Mouse (Mus musculus): ENCODE measurements around the gene Bmp8b. TPM values are rescaled to one million over a fixed set of nuclear protein-coding genes. Genes with fewer than 3 reads are reported as not detected.
"Not testable (repeated sequence)": the region's sequence is repeated elsewhere in the genome, so short reads cannot be mapped to it uniquely, and the experiment has no call there.

Bmp8b gene
- polyA plus RNA-seq, 1 experiment = 0.07 TPM

- TF ChIP-seq CTCF (IDR thresholded peaks at IDR 0.05; ENCODE audit: insufficient read depth, low read length) (peak; percentile 84), POLR2A (IDR thresholded peaks at IDR 0.05; ENCODE audit: borderline replicate concordance, extremely low read depth, low read depth, low read length) (no peak)
- DNase-seq = peak; percentile 59
- Histone ChIP-seq H3K4me3 (replicated peaks; ENCODE audit: extremely low read depth, low read depth, low read length) (no peak overlapping the region), H3K4me1 (ENCODE audit: control insufficient read depth, insufficient read depth, low read length) (no peaks in the 10 kb centered on the region)
- 75% methylated on average over 20 of the region's 20 CpGs for WGBS
Measured at GRCm38 (mm10) chr4:123082283-123083163, 22.4 kb upstream of the Bmp8b start.

- no peak for TF ChIP-seq CTCF (IDR thresholded peaks at IDR 0.05; ENCODE audit: insufficient read depth, low read length)
- no peak for TF ChIP-seq POLR2A (IDR thresholded peaks at IDR 0.05; ENCODE audit: borderline replicate concordance, extremely low read depth, low read depth, low read length)
- H3K4me3 ChIP-seq (replicated peaks; ENCODE audit: extremely low read depth, low read depth, low read length) = no peak overlapping the region
- DNase-seq = no peak
- H3K4me1 ChIP-seq (ENCODE audit: control insufficient read depth, insufficient read depth, low read length) = no peaks in the 10 kb centered on the region
- WGBS = 51% methylated on average over 13 of the region's 13 CpGs
Measured at GRCm38 (mm10) chr4:123083323-123083902, 21.6 kb upstream of the Bmp8b start.

- Histone ChIP-seq H3K4me1 (ENCODE audit: control insufficient read depth, insufficient read depth, low read length) (no peaks in the 10 kb centered on the region), H3K4me3 (replicated peaks; ENCODE audit: extremely low read depth, low read depth, low read length) (no peak overlapping the region)
- 81% methylated on average over 2 of the region's 2 CpGs for WGBS
- DNase-seq = no peak
- TF ChIP-seq CTCF (IDR thresholded peaks at IDR 0.05; ENCODE audit: insufficient read depth, low read length) (no peak), POLR2A (IDR thresholded peaks at IDR 0.05; ENCODE audit: borderline replicate concordance, extremely low read depth, low read depth, low read length) (no peak)
Measured at GRCm38 (mm10) chr4:123085290-123085689, 19.7 kb upstream of the Bmp8b start.

GRCm38 (mm10) chr4:123086381-123086780, 18.6 kb upstream of the Bmp8b start:
- WGBS = 89% methylated on average over 4 of the region's 4 CpGs
- DNase-seq = no peak
- Histone ChIP-seq H3K4me3 (replicated peaks; ENCODE audit: extremely low read depth, low read depth, low read length) (no peak overlapping the region), H3K4me1 (ENCODE audit: control insufficient read depth, insufficient read depth, low read length) (no peaks in the 10 kb centered on the region)
- TF ChIP-seq POLR2A (IDR thresholded peaks at IDR 0.05; ENCODE audit: borderline replicate concordance, extremely low read depth, low read depth, low read length) (no peak), CTCF (IDR thresholded peaks at IDR 0.05; ENCODE audit: insufficient read depth, low read length) (no peak)

- no peaks in the 10 kb centered on the region for H3K4me1 ChIP-seq (ENCODE audit: control insufficient read depth, insufficient read depth, low read length)
- H3K4me3 ChIP-seq (replicated peaks; ENCODE audit: extremely low read depth, low read depth, low read length) = no peak overlapping the region
- DNase-seq = no peak
- WGBS = 61% methylated on average over 5 of the region's 5 CpGs
- no peak for TF ChIP-seq POLR2A (IDR thresholded peaks at IDR 0.05; ENCODE audit: borderline replicate concordance, extremely low read depth, low read depth, low read length)
- TF ChIP-seq CTCF (IDR thresholded peaks at IDR 0.05; ENCODE audit: insufficient read depth, low read length) = no peak
Measured at GRCm38 (mm10) chr4:123092621-123093020, 12.3 kb upstream of the Bmp8b start.

GRCm38 (mm10) chr4:123093064-123093776, 11.7 kb upstream of the Bmp8b start:
- no peak for DNase-seq
- Histone ChIP-seq H3K4me3 (replicated peaks; ENCODE audit: extremely low read depth, low read depth, low read length) (no peak overlapping the region), H3K4me1 (ENCODE audit: control insufficient read depth, insufficient read depth, low read length) (no peaks in the 10 kb centered on the region)
- 40% methylated on average over 17 of the region's 17 CpGs for WGBS
- TF ChIP-seq POLR2A (IDR thresholded peaks at IDR 0.05; ENCODE audit: borderline replicate concordance, extremely low read depth, low read depth, low read length) = no peak
- TF ChIP-seq CTCF (IDR thresholded peaks at IDR 0.05; ENCODE audit: insufficient read depth, low read length) = no peak

GRCm38 (mm10) chr4:123093869-123094268, 11.1 kb upstream of the Bmp8b start:
- Histone ChIP-seq H3K4me3 (replicated peaks; ENCODE audit: extremely low read depth, low read depth, low read length) (no peak overlapping the region), H3K4me1 (ENCODE audit: control insufficient read depth, insufficient read depth, low read length) (no peaks in the 10 kb centered on the region)
- no peak for DNase-seq
- 55% methylated on average over 9 of the region's 9 CpGs for WGBS
- TF ChIP-seq CTCF (IDR thresholded peaks at IDR 0.05; ENCODE audit: insufficient read depth, low read length) (no peak), POLR2A (IDR thresholded peaks at IDR 0.05; ENCODE audit: borderline replicate concordance, extremely low read depth, low read depth, low read length) (no peak)

GRCm38 (mm10) chr4:123105451-123105790, 456 bp downstream of the Bmp8b start:
- H3K4me1 ChIP-seq (ENCODE audit: control insufficient read depth, insufficient read depth, low read length) = no peaks in the 10 kb centered on the region
- 23% methylated on average over 24 of the region's 24 CpGs for WGBS
- TF ChIP-seq POLR2A (IDR thresholded peaks at IDR 0.05; ENCODE audit: borderline replicate concordance, extremely low read depth, low read depth, low read length) = no peak
- TF ChIP-seq CTCF (IDR thresholded peaks at IDR 0.05; ENCODE audit: insufficient read depth, low read length) = no peak
- H3K4me3 ChIP-seq (replicated peaks; ENCODE audit: extremely low read depth, low read depth, low read length) = no peak overlapping the region
- DNase-seq = no peak

GRCm38 (mm10) chr4:123105929-123106328, 964 bp downstream of the Bmp8b start:
- not testable (repeated sequence) for H3K4me1 ChIP-seq (ENCODE audit: control insufficient read depth, insufficient read depth, low read length); H3K4me3 ChIP-seq (replicated peaks; ENCODE audit: extremely low read depth, low read depth, low read length); DNase-seq
- WGBS = 74% methylated on average over 7 of the region's 7 CpGs
